Mouse (Mus musculus) G1E (cell line): ENCODE measurements around the gene Trim59. TPM values are rescaled to one million over a fixed set of nuclear protein-coding genes. Genes with fewer than 3 reads are reported as not detected.

Experiments used
- ATAC-seq: 2 replicates; pipeline ENCODE4 v1.8.0; 2016; ENCODE audit warnings: mild to moderate bottlenecking; ENCODE audit not compliant: insufficient number of reproducible peaks, poor library complexity, low FRiP score, severe bottlenecking; ENCODE audit errors: extremely low read depth
- DNase-seq: peaks from one replicate; pipeline ENCODE4 v3.0.0; 2012; ENCODE audit warnings: low spot score
- H3K27me3 ChIP-seq: 2 replicates; pipeline ENCODE4 v1.6.1; 2012; ENCODE audit warnings: mild to moderate bottlenecking, low read length, inconsistent platforms; ENCODE audit not compliant: insufficient read depth
- H3K36me3 ChIP-seq: replicated peaks from 2 replicates; pipeline ENCODE3; 2012; ENCODE audit warnings: mild to moderate bottlenecking, inconsistent platforms
- H3K4me1 ChIP-seq: 2 replicates; pipeline ENCODE4 v1.6.1; 2012; ENCODE audit warnings: low read depth, low read length, inconsistent platforms, mixed read lengths; ENCODE audit not compliant: insufficient read depth
- H3K4me3 ChIP-seq: 2 replicates; pipeline ENCODE4 v1.5.1; 2012; ENCODE audit warnings: low read depth, mild to moderate bottlenecking, inconsistent platforms, low read length, moderate library complexity, mixed read lengths
- H3K9me3 ChIP-seq: replicated peaks from 2 replicates; pipeline ENCODE4 v1.6.1; 2012; ENCODE audit warnings: inconsistent platforms
- CTCF ChIP-seq: IDR thresholded peaks from 2 replicates; pipeline ENCODE4 v1.5.1; 2012; ENCODE audit warnings: low read depth, low read length, inconsistent platforms, mixed read lengths
- GATA1 ChIP-seq: IDR thresholded peaks from 2 replicates; pipeline ENCODE4 v1.6.1; 2012; ENCODE audit warnings: borderline replicate concordance, low read length, inconsistent platforms, mixed read lengths
- GATA2 ChIP-seq: IDR thresholded peaks from 2 replicates; pipeline ENCODE4 v1.6.1; 2012; ENCODE audit warnings: low read depth, low read length, inconsistent platforms, borderline replicate concordance
- POLR2AphosphoS5 ChIP-seq: IDR thresholded peaks from 2 replicates; pipeline ENCODE4 v1.6.1; 2012; ENCODE audit warnings: low read depth, low read length, inconsistent platforms; ENCODE audit not compliant: insufficient replicate concordance
- TAL1 ChIP-seq: conservative IDR thresholded peaks from 2 replicates; pipeline ENCODE4 v1.6.1; 2012; ENCODE audit warnings: low read depth, low read length, inconsistent platforms, mixed read lengths
- polyA plus RNA-seq: library from polyadenylated mRNA; stranded (reverse); fragments of >175 nt; gene quantifications from 2 replicates; pipeline ENCODE4 v1.2.3, GENCODE M21; 2012
- total RNA-seq, 2 experiments: library from RNA; stranded (forward) in 1 of 2; stranded (reverse) in 1 of 2; fragments of 200-1000 nt in 1 of 2; fragments of >200 nt in 1 of 2; fragmentation: Nextera tagmentation in 1 of 2; gene quantifications; 2 replicates each; pipeline ENCODE4 v1.2.3; 2014 to 2017

Trim59 gene
- total and polyA plus RNA-seq, 3 experiments: 9.6 to 126 (median 32.8) TPM

GRCm38 (mm10) chr3:69002781-69003180 is 41.8 kb downstream of the Trim59 start:
- no peak for ATAC-seq
- 0 out of 2 replicates have a peak, but pooled peaks cover 2% of the 10 kb centered on the region for H3K9me3 ChIP-seq
- H3K27me3 ChIP-seq: no peaks in the 10 kb centered on the region
- H3K36me3 ChIP-seq: peaks cover 20% of the 10 kb centered on the region
- TF ChIP-seq TAL1 (no peak), GATA2 (no peak), CTCF (no peak), POLR2AphosphoS5 (no peak), GATA1 (no peak)
- H3K4me1 ChIP-seq: no peaks in the 10 kb centered on the region; the same call in 1 of the 2 replicates
- H3K4me3 ChIP-seq: no peak overlapping the region
- no peak for DNase-seq

GRCm38 (mm10) chr3:68986550-68986949 is 58.0 kb downstream of the Trim59 start:
- no peaks in the 10 kb centered on the region for H3K27me3 ChIP-seq
- no peaks in the 10 kb centered on the region for H3K9me3 ChIP-seq
- H3K4me1 ChIP-seq: no peaks in the 10 kb centered on the region
- DNase-seq (no peak), ATAC-seq (no peak)
- TF ChIP-seq GATA2: no peak
- TF ChIP-seq GATA1: no peak
- TF ChIP-seq TAL1: no peak
- TF ChIP-seq CTCF: no peak
- no peak for TF ChIP-seq POLR2AphosphoS5
- no peak overlapping the region for H3K4me3 ChIP-seq
- peaks cover 34% of the 10 kb centered on the region for H3K36me3 ChIP-seq

Other genes with a start within 250 kb of the Trim59 start
- not detected in 2 replicates for gene 1110032F04Rik, start 175.2 kb downstream of the Trim59 start, total RNA-seq (2014; fragmentation: Nextera tagmentation)
- 0.05 TPM in 1 of 2 replicates, not detected in the other for gene 1110032F04Rik, start 175.2 kb downstream of the Trim59 start, total RNA-seq (2017)
- not detected in 2 replicates for gene 1110032F04Rik, start 175.2 kb downstream of the Trim59 start, polyA plus RNA-seq
- gene Ift80, start 40.2 kb downstream of the Trim59 start, total RNA-seq (2014; fragmentation: Nextera tagmentation): 21.7 and 66.1 TPM in 2 replicates
- 14.8 and 17.6 TPM in 2 replicates for gene Ift80, start 40.2 kb downstream of the Trim59 start, total RNA-seq (2017)
- gene Ift80, start 40.2 kb downstream of the Trim59 start, polyA plus RNA-seq: 0.32 and 0.56 TPM in 2 replicates
- 591 and 614 TPM in 2 replicates for gene Smc4, start 40.0 kb downstream of the Trim59 start, total RNA-seq (2014; fragmentation: Nextera tagmentation)
- gene Smc4, start 40.0 kb downstream of the Trim59 start, total RNA-seq (2017): 364 and 430 TPM in 2 replicates
- 98.6 and 99.9 TPM in 2 replicates for gene Smc4, start 40.0 kb downstream of the Trim59 start, polyA plus RNA-seq
- 126 and 138 TPM in 2 replicates for gene Kpna4, start 82.4 kb upstream of the Trim59 start, total RNA-seq (2014; fragmentation: Nextera tagmentation)
- 52.4 and 66.7 TPM in 2 replicates for gene Kpna4, start 82.4 kb upstream of the Trim59 start, total RNA-seq (2017)
- gene Kpna4, start 82.4 kb upstream of the Trim59 start, polyA plus RNA-seq: 14.4 and 15.6 TPM in 2 replicates
- gene Arl14, start 177.7 kb upstream of the Trim59 start, total RNA-seq (2014; fragmentation: Nextera tagmentation): not detected in 2 replicates
- not detected in 2 replicates for gene Arl14, start 177.7 kb upstream of the Trim59 start, total RNA-seq (2017)
- gene Arl14, start 177.7 kb upstream of the Trim59 start, polyA plus RNA-seq: not detected in 2 replicates